Mouse (Mus musculus): ENCODE results near the gene S1pr4. TPM values are rescaled to one million over a fixed set of nuclear protein-coding genes. Genes with fewer than 3 reads are reported as not detected.

S1pr4 gene
- polyA plus RNA-seq, 1 experiment from 2014 or later: 0.72 TPM

Small RNA genes within 50 kb of the gene (microRNA-seq; reads per million reads assigned to microRNA genes)
- not detected for gene Gm25595

Other genes with a start within 250 kb of the S1pr4 start
- 3.4 and 3.9 TPM in 2 replicates for gene Matk, start 247.2 kb downstream of the S1pr4 start, polyA plus RNA-seq (2014; fragmentation: Nextera tagmentation; extraction: Ambion mirVana)
- gene Mrpl54, start 233.2 kb downstream of the S1pr4 start, polyA plus RNA-seq (2014; fragmentation: Nextera tagmentation; extraction: Ambion mirVana): 223 and 246 TPM in 2 replicates
- 47.0 and 51.1 TPM in 2 replicates for gene Apba3, start 233.2 kb downstream of the S1pr4 start, polyA plus RNA-seq (2014; fragmentation: Nextera tagmentation; extraction: Ambion mirVana)
- gene Tjp3, start 208.6 kb downstream of the S1pr4 start, polyA plus RNA-seq (2014; fragmentation: Nextera tagmentation; extraction: Ambion mirVana): 21.6 and 25.2 TPM in 2 replicates
- 50.1 and 51.4 TPM in 2 replicates for gene Pip5k1c, start 207.2 kb downstream of the S1pr4 start, polyA plus RNA-seq (2014; fragmentation: Nextera tagmentation; extraction: Ambion mirVana)
- gene Cactin, start 179.0 kb downstream of the S1pr4 start, polyA plus RNA-seq (2014; fragmentation: Nextera tagmentation; extraction: Ambion mirVana): 21.3 and 21.7 TPM in 2 replicates
- 23.1 and 23.4 TPM in 2 replicates for gene Tbxa2r, start 171.4 kb downstream of the S1pr4 start, polyA plus RNA-seq (2014; fragmentation: Nextera tagmentation; extraction: Ambion mirVana)
- gene Gipc3, start 156.9 kb downstream of the S1pr4 start, polyA plus RNA-seq (2014; fragmentation: Nextera tagmentation; extraction: Ambion mirVana): 0.07 TPM in 1 of 2 replicates, not detected in the other
- gene Hmg20b, start 149.7 kb downstream of the S1pr4 start, polyA plus RNA-seq (2014; fragmentation: Nextera tagmentation; extraction: Ambion mirVana): 98.6 TPM in 2 replicates
- gene Mfsd12, start 142.6 kb downstream of the S1pr4 start, polyA plus RNA-seq (2014; fragmentation: Nextera tagmentation; extraction: Ambion mirVana): 4.7 and 4.8 TPM in 2 replicates
- 0.43 and 0.59 TPM in 2 replicates for gene 4930404N11Rik, start 134.3 kb downstream of the S1pr4 start, polyA plus RNA-seq (2014; fragmentation: Nextera tagmentation; extraction: Ambion mirVana)
- 81.3 and 88.7 TPM in 2 replicates for gene Fzr1, start 121.6 kb downstream of the S1pr4 start, polyA plus RNA-seq (2014; fragmentation: Nextera tagmentation; extraction: Ambion mirVana)
- gene Dohh, start 115.7 kb downstream of the S1pr4 start, polyA plus RNA-seq (2014; fragmentation: Nextera tagmentation; extraction: Ambion mirVana): 44.8 and 48.5 TPM in 2 replicates
- gene Gm48551, start 115.7 kb downstream of the S1pr4 start, polyA plus RNA-seq (2014; fragmentation: Nextera tagmentation; extraction: Ambion mirVana): 3.1 and 4.1 TPM in 2 replicates
- 1.0 and 1.1 TPM in 2 replicates for gene Gm48552, start 111.1 kb downstream of the S1pr4 start, polyA plus RNA-seq (2014; fragmentation: Nextera tagmentation; extraction: Ambion mirVana)
- 17.7 and 21.5 TPM in 2 replicates for gene Smim24, start 107.1 kb downstream of the S1pr4 start, polyA plus RNA-seq (2014; fragmentation: Nextera tagmentation; extraction: Ambion mirVana)
- 76.0 and 80.1 TPM in 2 replicates for gene Nfic, start 44.5 kb downstream of the S1pr4 start, polyA plus RNA-seq (2014; fragmentation: Nextera tagmentation; extraction: Ambion mirVana)
- gene Celf5, start 17.4 kb downstream of the S1pr4 start, polyA plus RNA-seq (2014; fragmentation: Nextera tagmentation; extraction: Ambion mirVana): 1.7 and 2.2 TPM in 2 replicates
- 79.1 and 79.3 TPM in 2 replicates for gene Ncln, start 3.7 kb downstream of the S1pr4 start, polyA plus RNA-seq (2014; fragmentation: Nextera tagmentation; extraction: Ambion mirVana)
- 3.6 and 7.4 TPM in 2 replicates for gene Gna15, start 24.1 kb upstream of the S1pr4 start, polyA plus RNA-seq (2014; fragmentation: Nextera tagmentation; extraction: Ambion mirVana)
- gene Gna11, start 45.1 kb upstream of the S1pr4 start, polyA plus RNA-seq (2014; fragmentation: Nextera tagmentation; extraction: Ambion mirVana): 86.2 and 89.3 TPM in 2 replicates
- gene Aes, start 59.4 kb upstream of the S1pr4 start, polyA plus RNA-seq (2014; fragmentation: Nextera tagmentation; extraction: Ambion mirVana): 363 and 388 TPM in 2 replicates
- 17.7 and 19.1 TPM in 2 replicates for gene Tle2, start 74.4 kb upstream of the S1pr4 start, polyA plus RNA-seq (2014; fragmentation: Nextera tagmentation; extraction: Ambion mirVana)
- 14.3 and 18.2 TPM in 2 replicates for gene Tle6, start 100.9 kb upstream of the S1pr4 start, polyA plus RNA-seq (2014; fragmentation: Nextera tagmentation; extraction: Ambion mirVana)
- gene BC025920, start 106.1 kb upstream of the S1pr4 start, polyA plus RNA-seq (2014; fragmentation: Nextera tagmentation; extraction: Ambion mirVana): 0.57 and 0.69 TPM in 2 replicates
- gene Sirt6, start 127.7 kb upstream of the S1pr4 start, polyA plus RNA-seq (2014; fragmentation: Nextera tagmentation; extraction: Ambion mirVana): 33.4 and 43.4 TPM in 2 replicates
- 7.8 and 9.1 TPM in 2 replicates for gene Ankrd24, start 128.4 kb upstream of the S1pr4 start, polyA plus RNA-seq (2014; fragmentation: Nextera tagmentation; extraction: Ambion mirVana)
- gene Gm10778, start 148.9 kb upstream of the S1pr4 start, polyA plus RNA-seq (2014; fragmentation: Nextera tagmentation; extraction: Ambion mirVana): 6.0 and 6.3 TPM in 2 replicates
- gene Zfp433, start 204.7 kb upstream of the S1pr4 start, polyA plus RNA-seq (2014; fragmentation: Nextera tagmentation; extraction: Ambion mirVana): 22.1 and 23.8 TPM in 2 replicates

All from stomach, embryonic 14.5 days (tissue).